Mouse (Mus musculus): ENCODE measurements at regions not wholly inside any gene's neighbourhood (a gene's known extent, or its start where the extent isn't known, plus 50 kb on each side); places are given as distances from the start of the nearest gene placed in this dataset.

DNA sequence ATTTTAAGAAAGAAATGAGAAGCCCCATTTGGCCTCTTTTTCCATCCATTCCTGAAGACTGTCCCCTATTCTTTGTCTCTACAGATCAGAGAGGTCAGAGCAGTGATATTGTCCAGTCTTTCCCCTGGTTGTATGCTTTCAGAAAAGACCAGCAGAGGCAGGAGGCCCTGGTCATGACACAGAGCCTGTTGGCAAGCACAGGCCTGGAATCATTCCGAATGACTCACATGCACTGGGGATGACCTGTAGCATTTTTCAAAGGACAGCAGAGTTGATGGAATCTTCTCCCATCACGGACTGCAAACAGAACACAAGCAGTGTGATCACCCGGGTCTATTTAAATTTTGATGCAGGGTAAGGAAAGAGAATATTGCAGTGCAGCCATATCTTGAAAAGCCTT, 50.2 kb upstream of the Nxt1 start:
- DNase-seq (ENCODE audit: low read depth, low spot score), result no peak

DNA sequence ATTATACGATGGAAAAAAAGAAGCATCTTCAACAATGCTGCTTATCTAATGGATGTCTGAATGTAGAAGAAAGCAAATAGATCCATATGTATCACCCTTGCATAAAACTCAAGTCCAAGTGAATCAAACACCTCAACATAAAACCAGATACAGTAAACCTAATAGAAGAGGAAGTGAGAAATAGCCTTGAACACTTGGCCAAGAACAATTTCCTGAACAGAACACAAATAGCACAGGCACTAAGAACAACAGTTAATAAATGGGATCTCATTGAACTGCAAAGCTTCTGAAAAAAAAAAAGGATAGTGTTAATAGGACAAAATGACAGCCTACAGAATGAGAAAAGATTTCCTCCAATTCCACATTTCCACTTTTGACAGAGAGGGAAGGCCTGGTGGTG, 60.5 kb upstream of the Nxt1 start:
- no peak for DNase-seq (ENCODE audit: low read depth, low spot score)

DNA sequence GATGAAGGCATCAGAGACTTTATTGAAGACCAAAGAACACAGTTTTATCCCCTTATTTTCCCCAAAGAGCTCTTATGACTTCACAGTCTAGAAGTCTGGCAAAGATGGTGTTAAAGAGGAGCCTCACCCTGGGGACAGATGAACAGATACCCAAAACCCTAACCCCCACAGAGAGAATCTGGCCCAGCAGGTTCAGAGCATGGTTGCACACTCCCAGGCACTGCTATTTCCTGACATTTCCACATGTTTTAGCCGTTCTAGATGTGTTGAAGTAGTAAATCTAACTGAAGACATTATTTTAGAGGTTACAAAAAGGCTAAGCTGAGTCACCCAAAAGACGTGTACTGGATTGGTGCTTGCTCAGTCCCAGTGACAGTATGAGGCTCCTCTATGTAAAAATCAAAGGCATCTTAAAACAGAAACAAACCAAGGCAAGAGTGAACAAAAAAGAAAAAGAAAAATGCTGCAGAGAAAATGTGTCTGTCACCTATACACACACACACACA, 66.9 kb upstream of the Nxt1 start:
- no peak for DNase-seq (ENCODE audit: low read depth, low spot score)

DNA sequence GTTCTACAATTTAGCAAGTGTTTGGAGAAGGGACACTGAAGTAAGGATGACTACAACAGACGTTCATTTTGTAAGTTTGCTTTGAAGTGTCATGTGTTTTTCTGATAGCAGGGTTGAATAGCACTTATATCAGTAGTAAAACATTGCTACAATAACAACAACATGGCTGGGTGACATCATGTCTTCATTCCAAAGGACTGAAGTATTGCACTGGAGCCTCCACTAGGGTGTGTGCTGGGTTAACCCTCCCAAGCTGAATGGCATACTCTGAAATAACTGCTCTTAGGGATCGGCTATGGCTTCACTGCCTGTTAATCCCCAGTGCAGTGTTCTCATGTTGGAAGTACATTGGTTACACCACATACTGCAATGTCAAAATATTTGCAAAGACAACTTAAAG, 68.5 kb upstream of the Nxt1 start:
- no peak for DNase-seq (ENCODE audit: low read depth, low spot score)

DNA sequence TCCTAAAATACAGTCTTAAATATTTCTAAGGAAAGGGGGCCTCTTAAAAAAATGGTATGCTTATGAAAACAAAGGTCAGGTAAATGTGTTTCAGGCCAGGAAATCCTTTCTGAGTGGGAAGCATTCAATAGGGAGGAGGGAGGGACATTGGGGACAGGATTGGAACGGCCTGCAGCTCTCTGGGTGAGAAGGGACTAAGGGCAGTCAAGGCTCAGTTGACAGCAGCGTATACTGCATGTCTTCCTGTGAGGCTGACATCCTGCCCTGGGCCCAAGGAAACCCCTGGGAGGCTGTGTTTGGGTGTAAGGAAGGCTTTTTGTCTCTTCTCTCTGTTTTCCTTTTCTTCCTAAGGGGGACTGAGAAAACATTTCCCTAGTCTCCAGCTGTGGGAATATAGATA, 69.1 kb upstream of the Nxt1 start:
- DNase-seq (ENCODE audit: low read depth, low spot score), result no peak

DNA sequence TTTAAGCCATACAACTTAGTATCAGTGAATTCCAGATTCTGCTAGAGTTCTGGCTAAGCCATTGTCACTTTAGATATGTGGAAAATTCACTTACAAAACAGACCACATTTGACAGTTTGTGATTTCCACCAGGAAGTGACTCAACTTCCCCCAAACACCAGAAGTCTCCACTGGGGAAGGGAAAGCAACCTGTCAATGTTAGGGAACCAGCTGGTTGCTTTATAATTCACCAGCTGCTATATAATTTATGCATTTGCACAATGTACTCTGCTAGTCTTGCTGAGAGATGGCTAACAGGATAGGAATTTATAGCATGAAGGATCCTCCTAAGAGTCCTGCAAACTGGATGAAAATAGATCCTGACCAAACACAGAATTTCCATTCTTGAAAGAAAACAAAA, 72.9 kb upstream of the Nxt1 start:
- no peak for DNase-seq (ENCODE audit: low read depth, low spot score)

DNA sequence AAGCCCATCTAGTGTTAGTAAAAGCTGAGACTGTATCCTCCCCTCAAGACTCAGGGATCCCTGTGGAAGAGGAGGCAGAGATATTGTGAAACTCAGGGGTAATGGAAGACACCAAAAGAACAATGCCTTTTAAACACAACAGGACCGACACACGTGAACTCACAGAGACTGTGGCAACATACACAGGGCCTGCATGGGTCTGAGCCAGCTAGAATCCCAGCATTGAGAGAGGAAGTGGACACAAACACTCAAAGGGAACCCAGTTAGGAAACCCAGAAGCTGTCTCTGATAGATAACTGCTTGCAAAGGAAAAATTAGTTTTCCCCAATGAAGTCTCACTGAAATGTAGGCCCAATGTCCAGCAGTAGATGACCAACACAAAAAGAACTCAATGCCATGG, 75.4 kb upstream of the Nxt1 start:
- no peak for DNase-seq (ENCODE audit: low read depth, low spot score)

DNA sequence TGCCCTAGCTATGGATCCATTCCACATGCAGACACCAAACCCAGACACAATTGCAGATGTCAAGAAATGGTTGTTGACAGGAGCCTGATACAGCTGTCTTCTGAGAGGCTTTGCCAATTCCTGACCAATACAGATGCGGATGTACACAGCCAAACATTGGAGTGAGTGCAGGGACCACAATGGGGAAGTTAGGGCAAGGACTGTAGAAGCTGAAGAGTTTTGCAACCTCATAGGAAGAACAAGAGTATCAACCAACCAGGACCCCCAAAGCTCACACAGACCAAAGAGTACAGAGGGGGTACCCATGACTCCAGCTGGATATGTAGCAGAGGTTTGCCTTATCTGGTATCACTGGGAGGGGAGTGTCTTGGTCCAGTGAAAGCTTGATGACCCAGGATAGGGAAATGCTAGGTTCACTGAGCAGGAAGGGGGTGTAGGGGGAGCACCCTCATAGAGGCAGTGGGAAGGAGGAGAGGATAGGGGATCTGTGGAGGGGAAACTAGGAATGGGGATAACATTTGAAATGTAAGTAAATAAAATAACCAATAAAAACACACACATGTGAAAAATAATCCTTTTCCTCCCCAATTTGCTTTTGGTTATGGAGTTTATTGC, 86.6 kb upstream of the Nxt1 start:
- DNase-seq (ENCODE audit: low read depth, low spot score), result no peak

DNA sequence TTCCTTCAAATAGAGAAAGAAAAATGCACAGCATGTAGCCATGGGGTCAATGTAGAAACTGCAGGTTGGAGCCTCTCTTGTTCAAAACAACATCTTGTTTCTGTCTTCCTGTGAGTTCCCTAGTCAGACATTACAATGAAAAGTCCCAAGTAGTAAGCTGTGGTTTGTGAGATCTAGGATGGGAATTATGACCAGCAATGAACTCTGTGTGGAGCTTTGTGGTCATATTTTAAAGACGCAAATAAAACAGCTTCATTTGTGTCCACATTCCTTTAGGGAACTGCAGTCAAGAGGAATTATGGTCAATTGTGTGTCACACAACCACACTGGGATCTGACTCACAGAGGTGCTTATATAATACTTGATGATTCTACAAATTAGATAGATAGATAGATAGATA, 90.2 kb upstream of the Nxt1 start:
- DNase-seq (ENCODE audit: low read depth, low spot score), result no peak

DNA sequence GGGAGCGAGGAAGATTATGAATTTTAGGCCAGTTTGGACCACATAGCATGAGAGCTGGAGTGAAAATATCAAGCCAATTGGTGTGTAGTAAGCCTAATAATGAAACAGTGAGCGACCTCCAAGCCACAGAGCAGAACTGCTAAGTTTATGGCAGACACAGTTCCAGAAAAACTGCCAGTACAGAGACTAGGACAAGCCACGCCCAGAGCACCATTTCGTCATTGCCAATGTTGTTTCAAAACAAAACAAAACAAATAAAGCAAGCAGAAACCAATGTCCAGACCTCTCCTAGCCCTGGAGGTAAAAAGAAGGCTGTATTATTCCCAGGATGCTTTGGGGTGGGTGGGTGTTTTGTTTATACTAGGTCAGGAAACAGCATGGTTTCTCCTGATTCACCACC, 90.7 kb upstream of the Nxt1 start:
- no peak for DNase-seq (ENCODE audit: low read depth, low spot score)

DNA sequence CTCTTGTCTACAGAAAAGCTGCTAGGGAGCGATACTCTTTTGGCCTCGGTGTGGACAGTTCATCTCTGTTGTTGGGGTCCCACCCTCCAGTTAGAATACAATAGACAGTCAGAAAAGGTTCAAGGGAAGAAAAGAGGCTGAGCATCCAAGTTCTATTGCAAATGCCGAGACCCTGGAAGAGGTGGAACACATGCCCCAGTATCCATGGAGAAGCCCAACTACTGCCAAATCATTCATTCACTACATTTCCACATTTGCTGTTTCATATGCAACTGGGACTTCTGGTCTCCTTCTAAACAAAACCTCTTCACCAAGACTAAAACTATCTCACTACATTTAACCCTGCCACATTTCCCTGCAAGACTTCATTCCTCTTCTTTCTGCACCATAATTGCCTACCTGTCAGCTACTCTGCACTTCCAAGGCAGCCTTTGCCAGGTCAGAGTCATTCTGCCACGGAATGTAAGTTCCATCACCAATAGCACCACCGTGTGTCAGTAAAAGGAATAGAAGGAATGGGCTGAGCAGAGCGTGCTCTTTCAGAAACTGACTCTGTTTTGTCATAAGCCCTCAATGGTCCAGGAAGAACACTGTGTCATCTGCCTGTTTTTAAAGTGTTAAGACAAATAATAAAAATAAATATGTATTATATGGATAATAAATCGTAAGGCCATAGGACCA, 92.0 kb upstream of the Nxt1 start:
- peak; percentile 49 for DNase-seq (ENCODE audit: low read depth, low spot score)

DNA sequence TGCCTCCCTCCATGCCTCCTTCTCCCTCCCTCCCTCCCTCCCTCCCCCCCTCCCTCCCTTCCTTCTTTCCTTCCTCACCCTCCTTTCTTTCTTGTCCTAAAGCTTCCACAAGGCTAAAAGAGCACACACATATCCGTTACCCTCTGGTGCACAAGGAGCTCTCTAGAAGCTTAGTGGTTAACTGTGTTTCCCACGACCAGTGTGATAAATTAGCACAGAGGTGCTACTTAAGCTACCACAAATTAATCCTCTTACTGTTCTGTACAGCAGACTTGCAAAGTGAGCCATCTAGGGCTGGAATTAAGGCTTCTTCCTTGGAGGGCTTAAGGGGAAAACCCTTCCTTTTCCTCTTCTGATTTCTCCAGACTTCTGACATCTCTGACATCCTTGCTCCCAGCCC, 92.8 kb upstream of the Nxt1 start:
- DNase-seq (ENCODE audit: low read depth, low spot score), result no peak

DNA sequence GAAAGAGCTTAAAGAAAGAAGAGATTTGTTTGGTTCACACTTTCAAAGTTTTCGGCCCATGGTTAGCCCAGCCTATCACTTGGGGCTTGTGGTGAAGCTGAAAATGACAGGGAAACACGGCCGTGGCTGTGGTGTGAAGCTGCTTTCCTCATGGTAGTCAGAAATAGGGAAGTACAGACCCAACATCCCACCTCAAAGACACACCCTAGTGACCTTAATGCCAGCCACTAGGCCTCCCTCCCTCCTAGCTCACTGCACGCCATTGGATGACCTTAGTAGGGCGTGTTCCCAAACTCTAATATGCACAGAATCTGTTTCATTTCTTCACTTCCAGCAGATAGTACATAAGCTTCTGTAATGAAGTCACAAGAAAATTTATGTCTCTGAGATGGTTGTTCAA, 93.4 kb upstream of the Nxt1 start:
- DNase-seq (ENCODE audit: low read depth, low spot score), result no peak

DNA sequence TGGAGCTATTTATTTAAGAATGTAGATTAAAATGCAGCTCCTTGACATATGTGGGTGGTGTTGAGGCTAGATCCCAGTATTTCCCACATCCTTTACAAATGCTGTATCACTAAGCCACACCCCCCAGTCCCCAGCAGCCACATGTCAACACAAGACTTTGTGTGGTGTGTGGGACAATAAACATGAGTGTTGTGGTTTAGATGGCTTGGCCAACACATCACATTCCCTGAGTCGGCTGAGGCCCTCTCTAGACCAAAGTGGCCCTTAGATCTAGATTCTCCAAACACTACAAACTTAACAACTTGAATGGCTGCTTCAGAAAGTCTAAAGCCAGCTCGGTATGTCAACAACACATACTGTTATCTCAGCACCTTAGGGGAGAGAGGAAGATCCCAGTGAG, 94.2 kb upstream of the Nxt1 start:
- no peak for DNase-seq (ENCODE audit: low read depth, low spot score)

DNA sequence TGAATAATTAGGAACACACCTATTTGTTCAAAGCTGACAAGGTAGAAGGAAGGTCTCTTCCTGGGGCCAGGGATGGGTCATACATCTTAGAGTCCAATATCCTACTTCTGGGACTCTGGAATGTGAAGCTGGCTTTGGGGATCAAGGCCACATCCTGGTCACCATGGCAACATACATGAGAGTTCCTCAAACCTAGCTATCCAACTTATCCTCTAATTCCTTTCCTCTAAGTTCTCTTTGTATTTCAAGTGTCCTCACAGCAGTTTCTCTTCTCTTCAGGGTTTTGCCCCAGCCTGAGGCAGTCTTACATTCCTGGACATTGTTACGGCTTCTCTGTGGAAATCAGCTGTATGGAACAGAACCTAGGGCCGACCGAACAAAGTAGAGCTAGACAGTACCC, 97.0 kb upstream of the Nxt1 start:
- DNase-seq (ENCODE audit: low read depth, low spot score), result peak; percentile 61

DNA sequence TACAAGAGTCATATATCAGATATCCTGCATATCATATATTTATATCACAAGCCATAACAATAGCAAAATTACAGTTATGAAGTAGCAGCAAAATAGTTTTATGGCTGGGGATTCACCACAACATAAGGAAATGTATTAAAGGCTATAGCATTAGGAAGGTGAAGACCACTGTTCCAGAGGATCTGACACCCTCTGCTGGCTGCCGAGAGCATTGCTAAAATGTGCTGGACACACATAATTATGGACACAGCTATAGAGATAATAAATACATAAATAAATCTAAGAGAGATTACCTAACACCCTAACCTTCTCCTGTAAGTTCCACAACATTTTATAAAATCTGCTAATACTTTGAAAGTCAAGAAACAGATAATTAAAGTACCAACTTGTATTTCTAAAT, 100.2 kb upstream of the Nxt1 start:
- DNase-seq (ENCODE audit: low read depth, low spot score), result peak; percentile 37

DNA sequence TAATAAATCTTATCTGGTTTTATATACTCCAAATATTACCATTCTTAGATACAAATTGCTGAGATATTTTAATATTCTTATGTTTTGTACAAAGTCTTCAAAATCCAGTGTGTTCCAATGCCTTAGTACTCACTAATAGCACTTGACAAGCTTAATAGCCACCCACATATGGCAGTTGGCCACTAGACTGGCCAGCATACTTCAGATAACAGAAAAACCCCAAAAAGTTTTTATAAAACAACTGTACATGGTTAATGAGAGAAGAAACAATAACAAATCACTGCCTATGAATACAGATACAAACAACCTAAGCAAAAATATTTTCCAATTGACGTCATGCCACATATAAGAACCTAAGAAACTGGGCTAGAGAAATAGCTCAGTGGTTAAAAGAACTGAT, 100.8 kb upstream of the Nxt1 start:
- DNase-seq (ENCODE audit: low read depth, low spot score), result no peak

DNA sequence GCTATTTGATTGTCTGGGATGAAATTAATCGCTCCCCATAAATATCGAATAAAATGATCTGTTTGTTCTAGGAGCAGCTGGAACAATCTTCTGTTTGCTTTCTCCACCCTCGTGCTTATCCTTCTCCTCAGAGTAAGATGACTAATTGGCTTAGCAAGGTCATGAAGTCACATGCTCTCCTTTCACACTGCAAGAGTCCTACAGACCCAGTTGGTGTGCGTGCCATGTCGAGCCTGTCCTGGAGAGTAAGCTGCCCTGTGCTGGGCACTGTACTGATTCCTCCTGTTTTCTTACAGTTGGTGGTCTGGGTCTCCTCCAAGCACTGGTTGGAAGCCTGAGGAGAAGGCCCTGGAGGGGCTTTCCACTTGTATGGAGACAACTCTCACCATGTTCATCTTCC, 101.4 kb upstream of the Nxt1 start:
- no peak for DNase-seq (ENCODE audit: low read depth, low spot score)

DNA sequence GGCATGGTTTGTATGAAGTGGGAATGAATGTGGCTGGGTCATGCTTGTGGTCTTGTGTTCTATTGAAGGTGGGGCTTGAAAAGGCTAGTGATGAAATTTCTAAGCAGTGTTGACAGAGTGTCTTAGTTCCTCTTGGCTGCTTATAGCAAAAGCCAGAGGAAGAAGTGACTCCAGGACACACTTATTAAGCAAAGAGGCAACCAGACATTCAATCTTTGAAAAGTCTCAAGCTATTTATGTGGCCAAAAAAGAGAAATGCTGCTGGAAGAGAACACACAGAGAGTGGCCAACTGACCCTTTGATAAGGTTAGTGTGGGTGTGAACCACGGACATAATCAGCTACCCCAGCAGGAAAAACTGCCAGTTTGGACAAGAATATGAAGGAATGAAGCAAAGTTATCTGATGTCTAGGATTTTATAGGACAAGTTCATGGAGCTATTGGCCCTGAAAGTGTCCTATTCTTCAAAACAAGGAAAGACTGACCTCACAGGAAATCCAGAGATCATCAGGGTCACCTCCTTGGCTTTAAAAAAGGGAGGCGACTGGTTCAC, 104.4 kb upstream of the Nxt1 start:
- no peak for DNase-seq (ENCODE audit: low read depth, low spot score)

DNA sequence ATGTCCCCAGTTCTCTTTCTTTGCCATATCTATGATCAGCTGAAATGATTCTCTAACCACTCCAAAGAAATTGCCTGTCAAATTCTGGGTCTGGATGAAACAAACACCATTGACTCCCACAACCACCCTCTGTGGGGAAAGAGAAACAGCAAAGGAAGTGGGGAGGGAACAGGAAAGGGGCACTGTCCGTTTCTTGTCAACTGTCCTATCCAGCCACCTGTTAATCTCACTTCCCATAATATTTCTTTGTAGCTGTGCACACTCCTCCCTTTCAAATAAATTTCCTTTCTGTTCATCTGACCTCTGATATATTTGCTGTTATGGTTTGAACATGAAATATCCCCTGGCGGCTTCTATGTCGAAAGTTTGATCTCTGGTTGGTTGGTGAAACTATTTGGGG, 109.0 kb upstream of the Nxt1 start:
- no peak for DNase-seq (ENCODE audit: low read depth, low spot score)

DNA sequence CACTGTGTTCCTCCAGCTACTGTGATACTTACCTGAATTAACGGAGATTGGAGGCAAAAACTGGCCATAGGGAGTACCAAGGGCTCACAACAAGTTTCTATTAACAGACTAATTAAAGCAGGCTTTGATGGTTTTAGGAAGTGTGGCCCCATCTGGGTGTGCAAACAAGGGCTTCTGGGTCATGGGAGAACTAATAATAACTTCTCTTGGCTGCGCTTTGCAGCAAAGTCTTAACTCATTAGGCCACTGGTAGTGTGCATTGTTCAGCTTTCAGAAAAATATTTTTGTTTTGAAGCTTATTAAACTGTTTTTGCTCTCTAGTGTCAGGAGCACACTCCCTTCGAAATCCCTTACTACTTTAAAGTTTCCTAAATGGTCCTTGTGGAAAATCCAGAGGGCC, 110.4 kb upstream of the Nxt1 start:
- DNase-seq (ENCODE audit: low read depth, low spot score), result no peak

DNA sequence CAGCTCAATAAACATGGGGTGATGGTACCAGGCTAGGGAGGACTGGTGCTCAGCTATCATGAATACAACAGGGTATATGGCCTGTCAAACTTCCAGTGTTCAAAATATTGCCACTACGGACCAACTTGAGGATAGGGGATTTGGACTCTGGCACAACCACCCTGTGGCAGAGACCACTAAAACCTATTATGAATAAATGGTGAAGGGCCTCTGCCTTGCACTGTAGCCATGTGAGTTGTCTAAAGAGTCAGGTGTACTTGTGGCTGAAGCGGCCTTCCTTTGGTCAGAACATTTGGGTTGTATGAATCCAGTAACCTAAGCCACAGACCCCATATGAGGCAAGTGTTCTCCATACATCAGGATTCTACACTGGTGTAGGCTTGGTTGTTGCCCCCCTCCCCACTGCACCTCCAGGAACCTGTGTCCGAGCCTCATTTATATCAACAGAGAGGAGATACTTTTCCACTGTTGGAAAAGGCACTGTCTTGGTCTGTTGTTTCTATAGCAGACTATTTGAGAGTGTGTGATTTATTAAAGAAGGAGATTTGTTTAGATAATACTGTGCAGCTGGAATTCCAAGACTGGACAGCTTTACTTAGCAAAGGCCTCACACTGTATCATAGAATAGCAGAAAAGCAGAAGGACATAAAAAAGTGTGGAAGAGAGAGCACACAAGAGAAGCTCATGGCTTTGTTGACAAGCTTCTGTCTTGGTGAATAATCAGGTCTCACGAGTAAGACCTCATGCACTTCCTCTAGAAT, 112.2 kb upstream of the Nxt1 start:
- no peak for DNase-seq (ENCODE audit: low read depth, low spot score)

DNA sequence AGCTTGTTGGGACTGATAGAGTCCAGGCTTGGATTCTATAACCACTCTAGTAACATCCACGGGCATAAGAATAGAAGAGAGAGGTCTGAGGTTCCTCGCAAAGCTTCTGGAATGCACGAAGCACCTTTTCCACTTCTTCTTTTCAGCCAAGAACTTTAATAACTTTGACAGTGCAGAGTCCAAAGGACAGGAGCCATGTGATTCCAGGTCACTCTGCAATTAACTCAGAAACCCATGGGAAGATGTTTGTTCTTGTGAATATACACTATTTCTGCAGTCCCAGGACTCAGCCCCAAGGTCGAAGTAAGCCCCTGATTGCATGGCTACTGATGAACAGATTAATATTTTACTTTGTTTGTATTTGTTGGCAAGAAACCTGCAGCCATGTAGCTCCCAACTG, 113.0 kb upstream of the Nxt1 start:
- no peak for DNase-seq (ENCODE audit: low read depth, low spot score)

All from ZHBTc4 (cell line).